Comparison of ENCODE assay signal across 24 mouse cellular contexts in genomic region chr16:70476161-70476560, GRCm38 (mm10).
DNase-seq lines count a peak whose midpoint lies in the region; ATAC-seq lines count a peak whose summit lies in the region.
"Had no signal": no experiment of that assay in that cellular context is flagged by ENCODE, and none has a peak within 500 bp of the region (broad histone marks: within the 10 kb centered on the region; RNA-seq: fewer than 3 reads in every experiment).

No protein-coding gene starts in this region.

- H3K9ac ChIP-seq in kidney, embryonic 14.5 days (ENCODE audit: low read depth, low read length) = no peak overlapping the region
- no peak overlapping the region for H3K9ac ChIP-seq in kidney, embryonic 16.5 days (replicated peaks; ENCODE audit: low read length)
- H3K9ac ChIP-seq in midbrain, embryonic 11.5 days (ENCODE audit: low read length) = no peak overlapping the region
- no peak overlapping the region for H3K9ac ChIP-seq in midbrain, embryonic 16.5 days (ENCODE audit: low read depth, low read length)
- H3K9ac ChIP-seq: embryonic facial prominence, embryonic 12.5 days; forebrain, embryonic 13.5 days; forebrain, embryonic 15.5 days had no signal

- H3K9me3 ChIP-seq in kidney, embryonic 14.5 days (ENCODE audit: control insufficient read depth, low read length) = no peaks in the 10 kb centered on the region
- no peaks in the 10 kb centered on the region for H3K9me3 ChIP-seq in kidney, embryonic 16.5 days (ENCODE audit: low read length)
- H3K9me3 ChIP-seq in midbrain, embryonic 11.5 days (ENCODE audit: control insufficient read depth, low read length) = no peaks in the 10 kb centered on the region
- no peaks in the 10 kb centered on the region for H3K9me3 ChIP-seq in midbrain, embryonic 16.5 days (replicated peaks; ENCODE audit: control insufficient read depth, low read length, poor library complexity, severe bottlenecking)
- H3K9me3 ChIP-seq: embryonic facial prominence, embryonic 10.5 days; embryonic facial prominence, embryonic 12.5 days; forebrain, embryonic 13.5 days; forebrain, embryonic 15.5 days; G1E had no signal

- no peaks in the 10 kb centered on the region for H3K4me1 ChIP-seq in kidney, embryonic 14.5 days (ENCODE audit: control insufficient read depth, insufficient read depth, low read length)
- no peaks in the 10 kb centered on the region for H3K4me1 ChIP-seq in kidney, embryonic 16.5 days (ENCODE audit: insufficient read depth, low read length)
- no peaks in the 10 kb centered on the region for H3K4me1 ChIP-seq in midbrain, embryonic 11.5 days (ENCODE audit: control insufficient read depth, insufficient read depth, low read length)
- H3K4me1 ChIP-seq in midbrain, embryonic 16.5 days (ENCODE audit: control insufficient read depth, insufficient read depth, low read length) = no peaks in the 10 kb centered on the region
- H3K4me1 ChIP-seq: embryonic facial prominence, embryonic 10.5 days; embryonic facial prominence, embryonic 12.5 days; forebrain, embryonic 13.5 days; forebrain, embryonic 15.5 days had no signal

- WGBS in kidney, embryonic 14.5 days = 26% methylated on average over 4 of the region's 4 CpGs
- 30% methylated on average over 4 of the region's 4 CpGs for WGBS in kidney, embryonic 16.5 days
- 88% methylated on average over 4 of the region's 4 CpGs for WGBS in midbrain, embryonic 11.5 days
- 92% methylated on average over 4 of the region's 4 CpGs for WGBS in midbrain, embryonic 16.5 days

- no peak overlapping the region for H3K4me3 ChIP-seq in kidney, embryonic 14.5 days (ENCODE audit: low read length)
- H3K4me3 ChIP-seq in kidney, embryonic 16.5 days (ENCODE audit: low read length) = no peak overlapping the region
- no peak overlapping the region for H3K4me3 ChIP-seq in midbrain, embryonic 11.5 days (ENCODE audit: low read depth, low read length)
- no peak overlapping the region for H3K4me3 ChIP-seq in midbrain, embryonic 16.5 days (ENCODE audit: low read depth, low read length)
- H3K4me3 ChIP-seq: embryonic facial prominence, embryonic 10.5 days; embryonic facial prominence, embryonic 12.5 days; forebrain, embryonic 13.5 days; forebrain, embryonic 15.5 days had no signal

- no peak overlapping the region for H3K4me2 ChIP-seq in kidney, embryonic 14.5 days (replicated peaks; ENCODE audit: low read depth, low read length)
- no peak overlapping the region for H3K4me2 ChIP-seq in kidney, embryonic 16.5 days (replicated peaks; ENCODE audit: low read depth, low read length)
- no peak overlapping the region for H3K4me2 ChIP-seq in midbrain, embryonic 11.5 days
- no peak overlapping the region for H3K4me2 ChIP-seq in midbrain, embryonic 16.5 days (ENCODE audit: low read length)
- H3K4me2 ChIP-seq: embryonic facial prominence, embryonic 12.5 days; forebrain, embryonic 13.5 days; forebrain, embryonic 15.5 days had no signal

- H3K27ac ChIP-seq in kidney, embryonic 14.5 days (ENCODE audit: low read depth, low read length) = no peak overlapping the region
- H3K27ac ChIP-seq in kidney, embryonic 16.5 days (ENCODE audit: low read length) = no peak overlapping the region
- H3K27ac ChIP-seq in midbrain, embryonic 11.5 days (ENCODE audit: low read depth, low read length) = no peak overlapping the region
- H3K27ac ChIP-seq in midbrain, embryonic 16.5 days (ENCODE audit: low read length) = no peak overlapping the region
- H3K27ac ChIP-seq: embryonic facial prominence, embryonic 10.5 days; embryonic facial prominence, embryonic 12.5 days; forebrain, embryonic 13.5 days; forebrain, embryonic 15.5 days had no signal

- ATAC-seq in kidney, embryonic 14.5 days (ENCODE audit: low FRiP score, low TSS enrichment) = peak; percentile 85; the same call in 1 of the 2 replicates
- peak; percentile 78; the same call in 1 of the 2 replicates for ATAC-seq in kidney, embryonic 16.5 days (ENCODE audit: low FRiP score, low TSS enrichment)
- no peak for ATAC-seq in midbrain, embryonic 11.5 days (ENCODE audit: low FRiP score)
- ATAC-seq in midbrain, embryonic 16.5 days = no peak
- ATAC-seq: activated CD4-positive, CD25-positive, alpha-beta regulatory T cell, adult 4 months; CD4-positive, CD25-positive, alpha-beta regulatory T cell, adult 4 months; forebrain, embryonic 13.5 days; forebrain, embryonic 15.5 days; Patski had no signal

- no peaks in the 10 kb centered on the region for H3K36me3 ChIP-seq in kidney, embryonic 14.5 days (ENCODE audit: control insufficient read depth, insufficient read depth, low read length)
- no peaks in the 10 kb centered on the region for H3K36me3 ChIP-seq in kidney, embryonic 16.5 days (ENCODE audit: insufficient read depth, low read length)
- no peaks in the 10 kb centered on the region for H3K36me3 ChIP-seq in midbrain, embryonic 11.5 days (ENCODE audit: control insufficient read depth, insufficient read depth, low read length)
- no peaks in the 10 kb centered on the region for H3K36me3 ChIP-seq in midbrain, embryonic 16.5 days (ENCODE audit: control insufficient read depth, insufficient read depth, low read length)
- H3K36me3 ChIP-seq: embryonic facial prominence, embryonic 10.5 days; embryonic facial prominence, embryonic 12.5 days; forebrain, embryonic 15.5 days had no signal

- H3K27me3 ChIP-seq in kidney, embryonic 14.5 days (ENCODE audit: control insufficient read depth, insufficient read depth, low read length) = no peaks in the 10 kb centered on the region
- no peaks in the 10 kb centered on the region for H3K27me3 ChIP-seq in kidney, embryonic 16.5 days (ENCODE audit: insufficient read depth, low read length)
- H3K27me3 ChIP-seq in midbrain, embryonic 11.5 days (ENCODE audit: control insufficient read depth, insufficient read depth, low read length) = no peaks in the 10 kb centered on the region
- H3K27me3 ChIP-seq in midbrain, embryonic 16.5 days (ENCODE audit: control insufficient read depth, insufficient read depth, low read depth, low read length) = no peaks in the 10 kb centered on the region
- H3K27me3 ChIP-seq: CH12.LX; embryonic facial prominence, embryonic 12.5 days; forebrain, embryonic 13.5 days; forebrain, embryonic 15.5 days; Patski had no signal

- DNase-seq in kidney, adult 18-20 months = no peak
- no peak for DNase-seq in kidney, adult 11 months
- DNase-seq in midbrain, embryonic 11.5 days (ENCODE audit: low spot score, missing footprints) = peak; percentile 28
- DNase-seq: adrenal gland, adult 8-10 months; adrenal gland, postnatal 14 days; adrenal gland, postnatal 36 days; B cell, adult 2 months; cerebellum, adult 11-12 months; cerebellum, adult 2 months; cerebellum, adult 9-10 months; cerebellum, postnatal 10 days; cerebellum, postnatal 25 days had no signal

Comparison
In these comparisons a context has a peak if more than half of its experiments do, and no peak if none do; other contexts are left out.
1. ATAC-seq: peak in kidney, embryonic 14.5 days (single experiment) and kidney, embryonic 16.5 days (single experiment); none in midbrain, embryonic 11.5 days (single experiment) and midbrain, embryonic 16.5 days (single experiment).